Mouse (Mus musculus) thymus, adult 2 months (tissue): ENCODE data around the gene Pced1b. TPM values are rescaled to one million over a fixed set of nuclear protein-coding genes. Genes with fewer than 3 reads are reported as not detected.

Source experiments
- DNase-seq: peaks from one replicate; pipeline ENCODE4 v3.0.0; 2021
- H3K27ac ChIP-seq: fragments of 200-500 bp; 2 replicates; pipeline ENCODE4 v1.5.1; 2012; ENCODE audit warnings: low read length, control low read depth; ENCODE audit not compliant: control insufficient read depth, insufficient read depth
- H3K27me3 ChIP-seq: fragments of 200-500 bp; 2 replicates; pipeline ENCODE4 v1.6.1; 2012; ENCODE audit warnings: mild to moderate bottlenecking, low read length, moderate library complexity, mixed read lengths; ENCODE audit not compliant: control insufficient read depth, insufficient read depth
- H3K36me3 ChIP-seq: fragments of 200-500 bp; 2 replicates; pipeline ENCODE4 v1.6.1; 2012; ENCODE audit warnings: mild to moderate bottlenecking, low read length, moderate library complexity; ENCODE audit not compliant: control insufficient read depth, insufficient read depth
- H3K4me1 ChIP-seq: fragments of 200-500 bp; replicated peaks from 2 replicates; pipeline ENCODE4 v1.6.1; 2012; ENCODE audit warnings: low read length; ENCODE audit not compliant: control insufficient read depth, insufficient read depth
- H3K4me3 ChIP-seq: fragments of 200-500 bp; 2 replicates; pipeline ENCODE4 v1.5.1; 2012; ENCODE audit warnings: mild to moderate bottlenecking, low read length, control low read depth, moderate library complexity; ENCODE audit not compliant: control insufficient read depth, insufficient read depth
- CTCF ChIP-seq: fragments of 200-500 bp; IDR thresholded peaks from 2 replicates; pipeline ENCODE4 v1.5.1; 2012; ENCODE audit warnings: mild to moderate bottlenecking, control low read depth, low read length, moderate library complexity, borderline replicate concordance; ENCODE audit not compliant: control insufficient read depth, poor library complexity, insufficient read depth; ENCODE audit errors: extremely low read depth
- POLR2A ChIP-seq: fragments of 200-500 bp; IDR thresholded peaks from 2 replicates; pipeline ENCODE4 v1.6.1; 2012; ENCODE audit warnings: mild to moderate bottlenecking, low read length, control low read depth, moderate library complexity; ENCODE audit not compliant: control insufficient read depth, poor library complexity, insufficient read depth; ENCODE audit errors: extremely low read depth
- WGBS: fragments of 180-500 bp; shearing (Covaris S2); methylation state at CpG from one replicate; pipeline ENCODE4 v1.1.7; 2018; 5-methylcytosine and 5-hydroxymethylcytosine counted together
- polyA plus RNA-seq: library from polyadenylated mRNA; depleted of rRNA; stranded (reverse); fragments of >200 nt; gene quantifications from 2 replicates; pipeline ENCODE4 v1.2.3, GENCODE M21; 2012

Pced1b gene
- polyA plus RNA-seq, 1 experiment = 26.7 TPM

- H3K4me1 ChIP-seq = no peaks in the 10 kb centered on the region
- TF ChIP-seq CTCF (no peak), POLR2A (no peak)
- WGBS = 95% methylated on average over 12 of the region's 12 CpGs
These were observed 147.7 kb downstream of the Pced1b start for GRCm38 (mm10) chr15:97394561-97394960.

GRCm38 (mm10) chr15:97396586-97397299 lies 149.8 kb downstream of the Pced1b start:
- no peak overlapping the region for H3K27ac ChIP-seq
- TF ChIP-seq CTCF (no peak), POLR2A (no peak)
- WGBS = 90% methylated on average over 4 of the region's 4 CpGs
- no peaks in the 10 kb centered on the region for H3K36me3 ChIP-seq
- H3K27me3 ChIP-seq = no peaks in the 10 kb centered on the region
- H3K4me3 ChIP-seq = no peak overlapping the region
- no peak for DNase-seq
- H3K4me1 ChIP-seq = 0 out of 2 replicates have a peak, but pooled peaks cover 3% of the 10 kb centered on the region

More at GRCm38 (mm10) chr15:97394561-97394960, 147.7 kb downstream of the Pced1b start:
- DNase-seq = no peak
- H3K4me3 ChIP-seq = no peak overlapping the region
- no peak overlapping the region for H3K27ac ChIP-seq
- H3K36me3 ChIP-seq = no peaks in the 10 kb centered on the region
- no peaks in the 10 kb centered on the region for H3K27me3 ChIP-seq

GRCm38 (mm10) chr15:97397793-97398192 lies 150.9 kb downstream of the Pced1b start:
- TF ChIP-seq POLR2A (no peak), CTCF (no peak)
- H3K4me1 ChIP-seq = 0 out of 2 replicates have a peak, but pooled peaks cover 3% of the 10 kb centered on the region
- DNase-seq = no peak
- H3K4me3 ChIP-seq = no peak overlapping the region
- no peak overlapping the region for H3K27ac ChIP-seq
- H3K36me3 ChIP-seq = no peaks in the 10 kb centered on the region
- WGBS = 93% methylated on average over 2 of the region's 2 CpGs
- no peaks in the 10 kb centered on the region for H3K27me3 ChIP-seq

GRCm38 (mm10) chr15:97400866-97401265 lies 154.0 kb downstream of the Pced1b start:
- Histone ChIP-seq H3K27ac (peak overlapping the region; percentile 34; the same call in 1 of the 2 replicates), H3K36me3 (no peaks in the 10 kb centered on the region), H3K4me3 (no peak overlapping the region), H3K4me1 (0 out of 2 replicates have a peak, but pooled peaks cover 3% of the 10 kb centered on the region), H3K27me3 (no peaks in the 10 kb centered on the region)
- no peak for DNase-seq
- 92% methylated on average over 6 of the region's 6 CpGs for WGBS
- TF ChIP-seq CTCF (no peak), POLR2A (no peak)

- Histone ChIP-seq H3K4me3 (no peak overlapping the region), H3K27ac (no peak overlapping the region), H3K4me1 (0 out of 2 replicates have a peak, but pooled peaks cover 3% of the 10 kb centered on the region), H3K27me3 (no peaks in the 10 kb centered on the region), H3K36me3 (no peaks in the 10 kb centered on the region)
- DNase-seq = no peak
- TF ChIP-seq POLR2A (no peak), CTCF (no peak)
- WGBS = 95% methylated on average over 8 of the region's 8 CpGs
These were observed 157.6 kb downstream of the Pced1b start for GRCm38 (mm10) chr15:97404483-97404882.

GRCm38 (mm10) chr15:97404998-97405397 lies 158.1 kb downstream of the Pced1b start:
- Histone ChIP-seq H3K4me3 (no peak overlapping the region), H3K4me1 (0 out of 2 replicates have a peak, but pooled peaks cover 3% of the 10 kb centered on the region), H3K36me3 (no peaks in the 10 kb centered on the region), H3K27me3 (no peaks in the 10 kb centered on the region), H3K27ac (no peak overlapping the region)
- TF ChIP-seq POLR2A = no peak
- no peak for TF ChIP-seq CTCF
- DNase-seq = no peak
- 85% methylated on average over 7 of the region's 7 CpGs for WGBS

- Histone ChIP-seq H3K27me3 (no peaks in the 10 kb centered on the region), H3K27ac (no peak overlapping the region), H3K36me3 (no peaks in the 10 kb centered on the region), H3K4me3 (no peak overlapping the region), H3K4me1 (0 out of 2 replicates have a peak, but pooled peaks cover under 1% of the 10 kb centered on the region)
- no peak for DNase-seq
- WGBS = 92% methylated on average over 6 of the region's 6 CpGs
- no peak for TF ChIP-seq CTCF
- no peak for TF ChIP-seq POLR2A
These were observed 159.2 kb downstream of the Pced1b start for GRCm38 (mm10) chr15:97406105-97406504.
